Mouse (Mus musculus) monocyte, adult 2 months (primary cell): Measurements from ENCODE around the gene Arhgef15.
"Not testable (repeated sequence)": the region's sequence is repeated elsewhere in the genome, so short reads cannot be mapped to it uniquely, and the experiment has no call there.

ENCODE experiments used
- DNase-seq, 2 experiments: peaks; one replicate each; pipeline ENCODE4 v3.0.0; 2022; ENCODE audit warnings: low spot score in 2 of 2, low read depth in 1 of 2

The Arhgef15 gene

DNA sequence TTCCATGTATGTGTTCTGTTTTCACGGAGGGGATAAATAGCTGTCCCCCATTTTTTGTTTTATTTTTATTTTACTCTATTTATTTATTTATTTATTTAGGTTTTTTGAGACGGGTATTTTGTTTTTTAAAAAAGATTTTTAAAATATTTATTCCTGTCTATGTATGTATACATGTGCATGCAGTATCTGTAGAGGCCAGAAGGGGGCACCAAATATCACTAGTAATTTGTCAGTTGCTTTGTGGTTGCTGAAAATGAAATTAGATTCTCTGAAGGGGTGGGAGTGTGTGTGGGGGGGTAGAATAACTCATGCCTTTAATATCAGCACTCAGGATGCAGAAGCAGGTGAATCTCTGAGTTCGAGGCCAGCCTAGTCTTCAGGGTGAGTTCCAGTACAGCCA lies 8.6 kb upstream of the Arhgef15 start:
- DNase-seq, result peak in 1 of 2 experiments; percentile 52

DNA sequence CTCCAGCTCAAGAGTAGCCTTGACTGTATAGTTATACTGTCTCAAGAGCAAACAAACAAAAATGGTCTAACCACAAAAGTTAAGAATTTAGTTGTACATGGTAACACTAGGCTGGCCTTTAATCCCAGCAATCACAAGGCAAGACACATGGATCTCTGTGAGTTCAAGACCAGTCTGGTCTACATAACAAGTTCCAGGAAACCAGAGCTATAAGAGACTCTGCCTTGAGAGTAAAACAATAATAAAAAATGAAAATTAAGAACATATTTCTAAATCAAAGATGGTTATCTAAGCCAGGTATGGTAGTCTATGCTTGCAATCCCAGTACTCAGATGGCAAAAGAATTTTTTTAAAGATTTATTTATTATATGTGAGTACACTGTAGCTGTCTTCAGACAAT lies 7.8 kb upstream of the Arhgef15 start:
- DNase-seq, result no peak

DNA sequence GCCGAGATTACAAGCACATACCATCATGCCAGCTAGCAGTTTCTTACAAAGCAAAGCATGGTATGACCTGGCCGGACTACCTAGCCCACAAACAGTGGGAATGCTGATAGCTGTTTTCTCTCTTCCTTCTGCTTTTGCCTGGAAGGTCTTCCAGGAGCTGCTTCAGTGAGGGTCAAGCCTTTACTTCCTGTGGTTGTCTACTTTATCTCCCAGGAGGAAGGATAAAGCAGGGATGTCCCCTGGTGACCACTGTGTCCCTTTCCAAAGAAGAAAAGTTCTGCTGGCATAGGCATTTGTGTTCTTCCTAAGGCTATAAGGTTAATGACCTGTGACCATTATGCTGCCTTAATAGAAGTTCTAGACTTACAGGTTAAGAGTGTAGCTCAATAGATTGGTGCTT lies 6.1 kb upstream of the Arhgef15 start:
- no peak for DNase-seq

DNA sequence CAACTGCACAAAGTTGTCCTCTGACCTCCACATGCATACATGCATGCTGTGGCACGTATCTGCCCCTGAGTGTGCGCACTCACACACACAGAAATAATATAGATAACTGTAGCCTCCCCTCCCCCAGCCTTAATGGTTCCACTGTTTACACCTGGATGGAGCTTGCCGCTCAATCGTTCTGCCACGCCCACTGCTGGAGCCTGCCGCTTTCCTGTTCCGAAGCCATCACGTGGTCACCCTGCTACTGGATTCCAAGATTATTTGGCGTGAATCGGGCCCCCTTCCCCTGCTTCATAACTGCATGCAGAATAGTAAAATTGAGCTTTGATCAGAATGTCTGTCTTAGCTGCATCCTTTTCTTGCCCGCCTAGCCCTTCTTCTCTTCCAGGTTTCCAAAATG lies 4.9 kb upstream of the Arhgef15 start:
- DNase-seq, result not testable (repeated sequence)

DNA sequence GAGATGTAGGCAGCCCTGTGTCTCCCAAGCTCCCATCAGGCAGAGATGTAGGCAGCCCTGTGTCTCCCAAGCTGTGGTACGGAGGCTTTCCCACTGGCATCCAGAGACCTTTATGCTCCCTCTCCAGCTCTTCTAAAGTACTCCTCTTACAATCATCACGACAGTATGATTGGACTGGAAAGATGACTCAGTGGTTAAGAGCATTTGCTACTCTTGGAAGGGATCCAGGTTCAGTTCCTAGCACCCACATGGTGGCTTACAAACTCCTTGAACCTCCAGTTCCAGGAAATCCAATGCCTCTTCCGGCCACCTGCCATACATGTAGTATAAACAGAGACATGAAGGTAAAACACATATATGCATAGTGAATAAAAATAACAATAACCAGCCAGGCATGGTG lies 4.3 kb upstream of the Arhgef15 start:
- no peak for DNase-seq

DNA sequence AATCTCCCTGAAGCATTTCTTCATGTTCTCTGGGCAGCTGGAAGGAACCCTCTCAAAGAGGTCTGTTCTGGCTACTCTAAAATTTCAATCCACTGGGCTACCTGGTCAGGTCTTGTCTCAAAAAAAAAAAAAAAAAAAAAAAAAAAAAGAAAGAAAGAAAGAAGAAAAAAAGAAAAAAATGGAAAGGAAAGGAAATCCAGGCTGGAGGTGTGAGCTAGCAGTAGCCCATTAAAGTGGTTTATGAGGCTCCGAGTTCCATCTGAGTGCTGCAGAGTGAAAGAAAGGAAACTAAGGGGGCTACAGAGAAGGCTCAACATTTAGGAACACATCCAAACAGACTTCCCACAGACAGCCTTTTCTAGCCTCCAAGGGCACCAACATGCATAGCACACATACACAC lies 691 bp upstream of the Arhgef15 start:
- no peak for DNase-seq

DNA sequence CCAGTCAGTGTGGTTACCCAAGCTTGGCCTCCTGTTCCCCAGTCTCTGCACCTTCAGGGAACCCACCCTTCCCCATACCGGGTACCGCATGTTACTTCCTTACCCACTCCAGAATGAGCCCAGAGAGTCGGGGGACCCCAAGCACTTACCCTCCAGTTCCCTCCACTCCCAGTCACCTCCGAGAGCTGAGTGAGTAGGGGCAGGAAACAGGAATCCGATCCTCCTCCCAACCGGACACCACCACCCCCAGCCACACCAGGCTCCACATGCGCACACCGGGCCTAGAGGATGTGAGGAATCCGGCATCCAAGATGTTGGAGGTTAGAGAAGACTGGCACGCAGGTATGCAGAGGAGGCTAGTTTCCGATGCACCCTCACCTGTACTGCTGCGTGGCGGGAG lies 583 bp downstream of the Arhgef15 start:
- DNase-seq, result no peak

DNA sequence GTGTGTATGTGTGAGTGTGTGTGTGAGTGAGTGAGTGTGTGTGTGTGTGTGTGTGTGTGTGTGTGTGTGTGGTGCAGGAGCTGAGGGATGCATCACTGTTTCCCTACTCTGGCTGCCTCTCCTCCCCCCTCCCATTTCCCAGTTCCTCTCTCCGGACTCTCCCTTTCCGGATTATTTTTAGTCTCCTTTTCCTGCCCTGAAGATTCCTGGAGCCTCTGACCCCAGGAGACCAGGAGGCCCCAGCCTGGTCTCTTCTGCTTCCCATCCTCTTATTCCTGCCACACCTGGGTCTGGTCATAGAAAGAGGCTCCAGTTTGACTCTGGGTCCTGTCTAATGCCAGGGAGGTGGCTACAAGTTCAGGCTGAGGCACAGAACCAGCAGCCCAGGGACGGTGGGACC lies 1.2 kb downstream of the Arhgef15 start:
- no peak for DNase-seq

DNA sequence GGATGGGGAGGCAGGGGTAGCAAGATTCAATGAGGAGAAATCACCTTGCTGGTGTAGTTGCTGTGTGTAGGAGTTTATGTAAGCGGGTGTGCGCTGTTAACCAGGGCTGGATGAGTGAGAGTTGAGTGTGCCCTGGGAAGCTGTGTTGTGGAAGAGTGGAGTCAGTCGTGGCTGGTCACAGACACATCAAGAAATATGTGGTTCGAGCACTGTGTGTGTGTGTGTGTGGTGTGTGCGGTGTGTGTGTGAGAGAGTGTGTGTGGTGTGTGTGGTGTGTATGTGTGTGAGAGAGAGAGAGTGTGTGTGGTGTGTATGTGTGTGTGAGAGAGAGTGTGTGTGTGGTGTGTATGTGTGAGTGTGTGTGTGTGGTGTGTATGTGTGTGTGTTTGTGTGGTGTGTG lies 1.8 kb downstream of the Arhgef15 start:
- DNase-seq, result no peak

DNA sequence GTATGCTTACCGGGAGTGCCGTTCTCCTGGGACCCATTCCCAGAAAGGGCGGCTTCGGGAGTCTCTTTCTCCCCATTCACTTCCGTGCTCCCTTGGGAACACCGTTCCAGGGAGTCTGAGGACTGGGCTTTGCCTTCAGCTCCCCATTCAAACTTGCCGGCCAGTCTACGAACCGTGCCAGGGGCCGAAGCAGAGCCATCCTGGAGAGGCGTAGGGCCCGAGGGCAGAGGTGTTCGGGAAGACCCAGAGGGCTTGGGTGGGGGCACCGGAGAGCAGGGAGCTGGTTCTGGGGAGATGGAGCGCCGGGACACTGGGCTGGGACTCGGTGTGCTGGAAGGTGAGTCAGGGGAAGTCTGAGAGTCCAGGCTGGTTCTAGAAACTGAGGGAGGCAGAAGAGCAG lies 2.9 kb downstream of the Arhgef15 start:
- DNase-seq, result no peak

DNA sequence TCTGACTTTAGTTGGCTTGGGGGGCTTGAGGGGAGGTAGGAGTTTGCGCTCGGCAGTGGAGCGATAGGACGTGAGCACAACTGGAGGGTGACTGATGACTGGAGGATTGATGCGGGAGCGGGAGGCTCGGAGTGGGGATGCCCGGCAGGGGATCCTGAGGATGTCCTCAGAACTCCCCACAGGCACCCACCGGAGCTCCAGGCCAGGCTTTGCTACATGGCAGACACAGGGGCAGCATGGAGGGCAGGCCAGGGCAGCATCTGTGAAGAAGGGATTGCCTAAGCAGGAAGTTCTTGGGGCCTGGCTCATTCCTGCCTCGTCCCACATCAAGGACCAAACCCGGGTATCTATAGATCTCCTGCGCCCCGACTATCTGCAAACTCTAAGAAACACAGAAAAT lies 3.4 kb downstream of the Arhgef15 start:
- DNase-seq, result no peak

DNA sequence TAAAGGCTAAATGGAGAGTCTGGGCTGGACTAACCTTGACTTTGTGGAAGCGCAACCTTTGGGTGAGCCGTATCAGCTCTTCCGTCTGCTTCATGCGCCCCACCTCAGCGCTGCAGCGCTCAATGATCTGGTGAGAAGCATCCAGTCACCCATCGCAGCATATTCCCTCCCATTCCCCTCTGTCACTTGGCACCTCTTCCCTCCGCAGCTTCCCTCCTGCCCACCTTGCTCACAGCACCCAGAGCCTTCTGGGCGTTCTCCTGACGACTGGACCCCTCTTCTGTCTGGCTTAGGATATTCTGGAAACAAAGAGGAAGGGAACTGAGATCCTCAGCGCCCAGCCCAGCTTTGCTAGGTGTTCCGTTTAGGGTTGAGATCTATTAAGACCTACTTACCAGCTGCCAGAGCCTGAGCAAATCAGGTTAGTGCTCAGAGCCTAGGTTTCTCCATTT lies 9.7 kb downstream of the Arhgef15 start:
- no peak for DNase-seq

DNA sequence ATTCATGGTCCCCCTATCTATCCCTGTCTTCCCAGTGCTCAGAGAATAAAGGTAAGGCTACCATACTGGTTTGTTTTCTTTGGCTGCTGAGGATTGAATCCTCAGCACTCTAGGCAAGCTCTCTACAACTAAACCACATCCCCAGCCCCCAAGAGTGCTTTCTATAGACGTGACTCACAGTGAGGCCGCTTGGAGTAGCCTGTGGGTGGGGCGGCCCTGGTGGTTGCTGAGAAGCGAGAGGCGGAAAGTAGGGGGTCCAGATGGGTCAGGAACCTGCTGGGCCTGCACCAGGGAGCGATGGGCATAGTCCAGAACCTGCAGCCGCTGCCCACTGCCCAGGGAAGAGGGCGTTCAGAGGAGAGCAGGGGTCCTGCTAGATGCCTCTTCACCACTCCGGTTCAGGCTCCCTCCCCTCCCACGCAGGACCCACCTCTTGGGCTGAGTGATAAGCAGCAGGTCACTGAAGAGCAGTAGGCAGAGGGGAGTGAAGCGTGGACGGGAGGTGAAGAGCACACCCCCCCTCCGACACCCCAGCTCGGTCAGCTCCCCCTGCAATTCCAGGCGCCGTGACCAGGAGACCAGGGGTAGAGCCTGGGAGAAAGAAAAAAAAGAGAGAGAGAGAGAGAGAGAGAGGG lies 10.4 kb downstream of the Arhgef15 start:
- no peak for DNase-seq

DNA sequence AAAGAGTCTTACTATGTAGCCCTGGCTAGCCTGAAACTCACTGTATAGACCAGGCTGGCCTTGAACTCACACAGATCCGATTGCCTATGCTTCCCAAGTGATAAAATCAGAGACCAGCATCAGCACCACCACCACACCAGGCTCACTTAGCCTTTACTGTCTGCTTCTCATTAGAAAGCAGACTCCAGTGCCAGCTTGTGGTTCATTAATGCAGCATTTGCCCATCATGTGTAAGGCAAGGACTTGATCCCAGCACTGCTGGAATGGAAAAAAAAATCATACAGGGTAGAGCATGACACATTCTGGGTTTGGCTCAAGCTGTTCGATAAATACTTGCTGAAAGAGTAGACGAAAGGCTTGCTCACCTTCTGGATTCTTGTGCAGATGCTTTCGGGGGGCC lies 11.3 kb downstream of the Arhgef15 start:
- DNase-seq, result no peak

DNA sequence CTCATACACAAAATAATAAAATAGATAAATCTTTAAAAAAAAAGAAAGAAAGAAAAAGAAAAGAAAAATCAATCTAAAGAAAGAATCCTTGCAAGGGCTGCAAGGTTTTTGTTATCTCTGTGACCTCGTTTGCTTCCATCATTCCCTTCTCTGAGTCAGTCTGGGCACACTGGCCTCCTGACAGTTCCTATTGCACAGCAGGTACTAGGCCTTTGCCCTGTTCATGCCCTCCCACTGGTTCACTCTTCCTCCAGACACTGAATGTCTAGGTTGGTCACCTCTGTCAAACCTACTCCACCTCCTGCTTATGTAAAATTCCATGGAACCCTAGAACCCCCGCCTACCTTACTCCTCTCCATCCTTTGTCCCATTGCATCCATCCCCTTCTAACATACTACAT lies 12.0 kb downstream of the Arhgef15 start:
- DNase-seq, result no peak

DNA sequence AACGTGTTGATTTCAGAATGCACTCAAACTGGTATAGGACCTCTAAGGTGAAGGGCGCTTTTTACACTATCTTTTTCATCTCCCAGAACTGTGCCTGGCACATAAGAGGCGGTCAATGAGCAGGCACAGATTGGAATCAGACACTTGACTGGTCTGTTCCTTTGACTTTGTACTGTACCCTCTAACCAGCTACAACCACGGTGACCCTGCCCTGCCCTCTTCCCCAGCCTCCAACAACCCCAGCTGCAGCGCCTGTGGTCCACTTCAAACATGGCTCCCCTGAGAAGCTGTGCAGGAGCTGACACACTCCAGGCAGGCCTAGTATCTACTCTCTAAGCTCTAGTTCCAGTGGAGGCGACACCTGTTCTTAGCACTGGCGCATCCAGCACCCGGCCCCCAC lies 14.5 kb downstream of the Arhgef15 start:
- DNase-seq, result no peak

DNA sequence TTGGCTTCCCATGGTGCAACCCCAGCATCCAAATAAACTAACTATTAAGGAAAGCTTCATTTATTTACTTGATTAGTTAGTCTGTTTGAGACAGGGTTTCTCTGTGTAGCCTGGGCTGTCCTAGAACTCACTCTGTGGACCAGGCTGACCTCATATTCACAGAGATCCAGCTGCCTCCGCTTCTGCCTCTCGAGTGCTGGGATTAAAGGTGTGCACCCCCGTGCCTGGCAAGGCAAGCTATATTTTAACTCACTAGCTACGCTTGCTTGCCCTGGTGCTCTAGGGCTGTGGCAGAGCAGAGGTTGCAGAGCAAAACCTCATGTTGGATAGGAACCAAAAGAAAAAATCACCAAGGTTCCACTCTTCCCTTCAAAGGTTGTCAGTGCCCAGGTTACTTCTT lies 16.8 kb downstream of the Arhgef15 start:
- DNase-seq, result no peak

DNA sequence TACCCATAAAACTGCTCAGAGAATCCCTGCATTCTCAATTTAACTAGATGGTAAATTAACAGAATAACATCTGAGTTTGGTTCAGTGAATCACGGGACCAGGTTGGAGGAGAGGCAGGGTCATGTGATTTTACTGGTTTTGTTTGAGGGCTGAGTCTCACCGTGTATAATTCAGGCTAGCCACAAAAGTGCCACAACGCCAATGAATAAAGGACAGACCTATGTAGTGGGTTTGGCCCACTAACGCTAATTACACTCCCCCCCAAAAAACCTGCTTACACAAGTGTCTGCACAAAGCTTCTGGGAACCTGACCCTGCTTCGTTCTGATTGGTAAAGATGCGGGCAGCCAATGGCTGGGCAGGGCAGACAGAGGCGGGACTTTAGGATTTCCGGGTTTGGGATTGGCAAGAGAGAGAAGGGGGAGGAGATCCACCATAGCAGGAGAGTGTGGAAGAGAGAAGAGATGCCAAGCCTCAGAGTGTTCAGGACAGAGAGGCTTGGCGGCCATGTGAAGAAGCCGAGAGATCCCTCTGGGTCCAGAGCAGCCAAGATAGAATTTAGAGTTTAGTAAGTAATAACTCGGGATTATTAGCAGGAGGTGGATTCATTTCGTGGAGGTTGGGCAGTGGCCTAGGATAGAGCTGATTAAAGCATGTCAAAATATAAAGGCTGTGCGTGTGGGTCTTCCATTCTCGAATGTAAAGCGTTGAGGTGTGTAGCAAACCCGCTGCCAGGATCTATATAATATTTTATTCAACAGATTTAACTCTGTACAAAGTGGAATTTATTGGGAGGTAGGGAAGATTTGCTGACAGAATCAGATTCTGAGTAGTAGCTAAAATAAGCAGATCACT lies 17.6 kb downstream of the Arhgef15 start:
- DNase-seq, result peak; percentile 50 to 69

DNA sequence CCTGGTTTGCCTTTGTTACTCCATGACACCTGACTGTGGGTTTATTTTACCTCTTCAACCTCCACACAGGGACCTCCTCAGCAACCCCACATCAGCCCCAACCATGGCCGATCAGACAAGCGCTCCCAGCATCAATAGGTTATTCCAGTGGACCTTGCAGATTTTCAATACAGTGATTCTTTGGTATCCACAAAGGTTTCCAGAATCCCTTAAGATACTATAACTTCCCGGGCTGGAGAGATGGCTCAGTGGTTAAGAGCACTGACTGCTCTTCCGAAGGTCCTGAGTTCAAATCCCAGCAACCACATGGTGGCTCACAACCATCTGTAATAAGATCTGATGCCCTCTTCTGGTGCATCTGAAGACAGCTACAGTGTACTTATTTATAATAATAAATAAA lies 20.3 kb downstream of the Arhgef15 start:
- DNase-seq, result not testable (repeated sequence)

DNA sequence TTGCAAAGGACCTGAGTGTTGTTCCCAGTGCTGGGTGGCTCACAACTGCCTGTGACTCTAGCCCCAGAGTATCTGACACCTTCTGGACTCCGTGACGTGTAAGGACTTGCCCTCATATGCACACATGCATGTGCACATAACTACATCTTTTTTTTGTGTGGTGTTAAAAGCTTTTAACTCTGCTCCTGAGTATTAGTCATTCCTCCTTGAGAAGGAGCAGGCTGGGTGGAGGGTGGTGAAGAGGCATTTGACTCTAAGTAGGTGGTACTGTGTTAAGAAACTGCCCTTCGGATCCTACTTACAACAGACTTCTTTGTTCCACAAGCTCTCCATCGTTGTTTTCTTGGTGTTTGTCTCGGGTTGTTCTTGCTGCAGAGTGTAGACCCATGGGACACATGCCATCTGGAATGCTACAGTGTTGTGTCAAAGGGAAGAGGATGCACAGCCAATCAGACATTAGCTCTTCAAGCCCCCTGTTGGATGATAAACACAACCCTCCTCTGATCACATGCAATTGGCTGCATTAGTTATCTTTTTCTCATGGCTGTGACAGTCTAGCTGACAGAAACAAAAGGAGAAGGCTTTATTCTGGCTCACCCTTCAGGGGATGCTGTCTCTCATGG lies 23.3 kb downstream of the Arhgef15 start:
- no peak for DNase-seq

DNA sequence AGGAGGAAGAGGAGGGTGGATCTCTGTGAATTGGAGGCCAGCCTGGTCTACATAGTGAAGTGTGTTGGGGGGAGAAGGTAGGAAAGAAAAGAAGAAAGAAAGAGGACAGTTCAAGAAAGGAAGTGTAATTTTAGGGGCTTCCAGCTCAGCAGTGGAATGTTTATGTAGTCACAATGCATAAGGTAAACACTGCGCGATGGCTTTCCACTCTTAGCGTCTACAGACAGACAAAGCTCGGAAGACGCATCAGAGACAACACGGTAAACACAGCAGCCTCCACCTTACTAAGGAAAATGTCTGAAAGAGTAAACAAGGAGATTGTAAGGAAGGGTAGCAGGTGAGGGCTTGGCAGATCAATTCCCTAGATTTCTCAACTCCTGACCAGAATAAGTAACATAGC lies 27.3 kb downstream of the Arhgef15 start:
- DNase-seq, result no peak

DNA sequence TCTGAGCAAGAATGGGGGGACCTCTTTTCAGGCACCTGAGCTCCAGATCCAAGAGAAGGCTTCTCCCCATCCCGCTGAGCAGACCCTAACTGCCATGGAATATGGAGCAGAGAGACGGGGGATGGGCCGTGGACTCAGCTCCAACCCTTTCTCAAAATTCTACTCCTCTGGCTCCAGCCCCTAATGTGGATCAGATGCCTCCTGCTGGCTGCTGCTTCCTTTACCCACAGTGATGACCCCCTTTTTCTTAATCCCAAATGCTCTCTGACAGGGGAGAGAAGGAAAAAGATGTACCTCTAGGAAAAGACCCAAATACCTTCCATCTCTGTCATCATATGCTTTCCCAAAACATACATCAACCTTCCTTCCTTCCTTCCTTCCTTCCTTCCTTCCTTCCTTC lies 30.3 kb downstream of the Arhgef15 start, which contains the start of gene Odf4:
Gene Odf4, minus strand, starts transcription at position 101 of the 400 bp plus-strand sequence.
- DNase-seq, result no peak
